Mouse (Mus musculus): Measurements from ENCODE around the gene Jak2.

- TF ChIP-seq CTCF (IDR thresholded peaks at IDR 0.05; ENCODE audit: control insufficient read depth, insufficient read depth, insufficient replicate concordance, low read depth, low read length): no peak
- TF ChIP-seq POLR2A (IDR thresholded peaks at IDR 0.05; ENCODE audit: control insufficient read depth, low read depth, low read length): no peak
Observed at GRCm38 (mm10) chr19:29341029-29341428, 89.4 kb downstream of the Jak2 start.

All from testis, adult 2 months (tissue).